Mouse (Mus musculus) ES-CJ7 (cell line): ENCODE measurements at regions not wholly inside any gene's neighbourhood (a gene's known extent, or its start where the extent isn't known, plus 50 kb on each side); places are given as distances from the start of the nearest gene placed in this dataset.

Experiments used
- DNase-seq: peaks from one replicate; pipeline ENCODE4 v3.0.0; 2011; ENCODE audit warnings: low read depth, low spot score

- DNase-seq: no peak
Observed at GRCm38 (mm10) chr4:131488246-131488645, 349.8 kb downstream of the Ptpru start.

GRCm38 (mm10) chr4:131489056-131489455, 349.0 kb downstream of the Ptpru start:
- no peak for DNase-seq

GRCm38 (mm10) chr4:131491960-131492359, 346.1 kb downstream of the Ptpru start:
- no peak for DNase-seq

- DNase-seq: no peak
Observed at GRCm38 (mm10) chr4:131493726-131494125, 344.4 kb downstream of the Ptpru start.

- no peak for DNase-seq
Observed at GRCm38 (mm10) chr4:131496900-131497299, 341.2 kb downstream of the Ptpru start.

GRCm38 (mm10) chr4:131500928-131501650, 337.0 kb downstream of the Ptpru start:
- no peak for DNase-seq

- no peak for DNase-seq
Observed at GRCm38 (mm10) chr4:131508154-131508553, 329.9 kb downstream of the Ptpru start.

- DNase-seq: no peak
Observed at GRCm38 (mm10) chr4:131511586-131511985, 326.5 kb downstream of the Ptpru start.

GRCm38 (mm10) chr4:131512768-131513167, 325.3 kb downstream of the Ptpru start:
- no peak for DNase-seq

GRCm38 (mm10) chr4:131520636-131521306, 317.3 kb downstream of the Ptpru start:
- DNase-seq: no peak

GRCm38 (mm10) chr4:131521307-131521651, 316.8 kb downstream of the Ptpru start:
- no peak for DNase-seq

- DNase-seq: no peak
Observed at GRCm38 (mm10) chr4:131525236-131525635, 312.9 kb downstream of the Ptpru start.

GRCm38 (mm10) chr4:131530491-131530890, 307.6 kb downstream of the Ptpru start:
- DNase-seq: no peak

- DNase-seq: no peak
Observed at GRCm38 (mm10) chr4:131531003-131531402, 307.1 kb downstream of the Ptpru start.

GRCm38 (mm10) chr4:131534831-131535230, 303.3 kb downstream of the Ptpru start:
- no peak for DNase-seq

- no peak for DNase-seq
Observed at GRCm38 (mm10) chr4:131538237-131538636, 299.9 kb downstream of the Ptpru start.

GRCm38 (mm10) chr4:131546422-131547200, 291.5 kb downstream of the Ptpru start:
- no peak for DNase-seq

- DNase-seq: no peak
Observed at GRCm38 (mm10) chr4:131549581-131549980, 288.5 kb downstream of the Ptpru start.

- no peak for DNase-seq
Observed at GRCm38 (mm10) chr4:131558513-131558912, 279.6 kb downstream of the Ptpru start.

- no peak for DNase-seq
Observed at GRCm38 (mm10) chr4:131563851-131564250, 274.2 kb downstream of the Ptpru start.

GRCm38 (mm10) chr4:131565203-131565602, 272.9 kb downstream of the Ptpru start:
- DNase-seq: no peak

- no peak for DNase-seq
Observed at GRCm38 (mm10) chr4:131567241-131567640, 270.8 kb downstream of the Ptpru start.

- no peak for DNase-seq
Observed at GRCm38 (mm10) chr4:131569156-131569555, 268.9 kb downstream of the Ptpru start.
